Mouse (Mus musculus) thymus, adult 2 months (tissue): ENCODE data around the gene Chd9. TPM values are rescaled to one million over a fixed set of nuclear protein-coding genes. Genes with fewer than 3 reads are reported as not detected.
A peak's percentile ranks its signal among the peaks of the same experiment; 100 is the strongest.
"Not testable (repeated sequence)": the region's sequence is repeated elsewhere in the genome, so short reads cannot be mapped to it uniquely, and the experiment has no call there.

Experiments
- DNase-seq: peaks from one replicate; pipeline ENCODE4 v3.0.0; 2021
- H3K27ac ChIP-seq: fragments of 200-500 bp; 2 replicates; pipeline ENCODE4 v1.5.1; 2012; ENCODE audit warnings: low read length, control low read depth; ENCODE audit not compliant: control insufficient read depth, insufficient read depth
- H3K27me3 ChIP-seq: fragments of 200-500 bp; 2 replicates; pipeline ENCODE4 v1.6.1; 2012; ENCODE audit warnings: mild to moderate bottlenecking, low read length, moderate library complexity, mixed read lengths; ENCODE audit not compliant: control insufficient read depth, insufficient read depth
- H3K36me3 ChIP-seq: fragments of 200-500 bp; 2 replicates; pipeline ENCODE4 v1.6.1; 2012; ENCODE audit warnings: mild to moderate bottlenecking, low read length, moderate library complexity; ENCODE audit not compliant: control insufficient read depth, insufficient read depth
- H3K4me1 ChIP-seq: fragments of 200-500 bp; replicated peaks from 2 replicates; pipeline ENCODE4 v1.6.1; 2012; ENCODE audit warnings: low read length; ENCODE audit not compliant: control insufficient read depth, insufficient read depth
- H3K4me3 ChIP-seq: fragments of 200-500 bp; 2 replicates; pipeline ENCODE4 v1.5.1; 2012; ENCODE audit warnings: mild to moderate bottlenecking, low read length, control low read depth, moderate library complexity; ENCODE audit not compliant: control insufficient read depth, insufficient read depth
- CTCF ChIP-seq: fragments of 200-500 bp; IDR thresholded peaks from 2 replicates; pipeline ENCODE4 v1.5.1; 2012; ENCODE audit warnings: mild to moderate bottlenecking, control low read depth, low read length, moderate library complexity, borderline replicate concordance; ENCODE audit not compliant: control insufficient read depth, poor library complexity, insufficient read depth; ENCODE audit errors: extremely low read depth
- POLR2A ChIP-seq: fragments of 200-500 bp; IDR thresholded peaks from 2 replicates; pipeline ENCODE4 v1.6.1; 2012; ENCODE audit warnings: mild to moderate bottlenecking, low read length, control low read depth, moderate library complexity; ENCODE audit not compliant: control insufficient read depth, poor library complexity, insufficient read depth; ENCODE audit errors: extremely low read depth
- WGBS: fragments of 180-500 bp; shearing (Covaris S2); methylation state at CpG from one replicate; pipeline ENCODE4 v1.1.7; 2018; 5-methylcytosine and 5-hydroxymethylcytosine counted together
- polyA plus RNA-seq: library from polyadenylated mRNA; depleted of rRNA; stranded (reverse); fragments of >200 nt; gene quantifications from 2 replicates; pipeline ENCODE4 v1.2.3, GENCODE M21; 2012

The Chd9 gene
- polyA plus RNA-seq, 1 experiment: 127 TPM

DNA sequence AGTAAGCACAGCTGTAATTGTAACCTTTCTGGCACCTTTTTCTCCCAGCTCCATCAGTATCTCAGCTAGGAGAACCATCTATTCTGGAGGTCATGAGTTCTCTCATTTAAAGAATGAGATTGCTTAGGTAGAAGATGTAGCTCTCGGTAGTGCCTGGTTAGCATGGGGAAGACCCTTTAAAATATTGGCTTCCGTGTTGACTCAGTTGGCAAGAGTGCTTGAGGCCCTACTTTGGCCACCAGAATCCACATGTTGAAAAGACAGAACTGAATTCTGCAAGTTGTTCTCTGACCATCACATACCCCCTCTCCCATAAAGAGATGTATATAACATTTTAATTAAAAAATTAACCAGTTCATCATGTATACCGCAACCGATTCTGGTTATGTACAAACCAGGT lies 78.8 kb downstream of the Chd9 start:
- no peak overlapping the region for H3K27ac ChIP-seq

DNA sequence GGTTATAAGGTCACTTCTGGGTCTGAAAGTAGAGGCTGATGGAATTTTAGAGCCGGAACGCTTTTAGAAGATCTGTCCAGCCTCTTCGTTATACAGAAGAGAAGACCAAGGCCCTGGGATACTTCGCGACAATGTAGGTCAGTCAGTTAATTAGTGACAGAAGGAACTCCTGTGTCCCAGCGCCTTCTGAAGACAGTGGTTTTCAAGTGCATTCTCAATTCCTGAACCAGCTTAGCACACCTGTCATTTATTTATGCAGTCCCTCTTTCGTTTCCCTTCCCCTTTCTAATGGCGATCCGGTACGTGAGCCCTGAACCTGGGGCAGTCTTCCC lies 79.3 kb downstream of the Chd9 start:
- Histone ChIP-seq H3K4me3 (peak overlapping the region; percentile 64), H3K36me3 (no peaks in the 10 kb centered on the region), H3K4me1 (no peaks in the 10 kb centered on the region), H3K27ac (no peak overlapping the region), H3K27me3 (no peaks in the 10 kb centered on the region)
- TF ChIP-seq CTCF (no peak), POLR2A (no peak)
- 31% methylated on average over 10 of the region's 10 CpGs for WGBS
- DNase-seq: no peak

More for the DNA sequence above, 78.8 kb downstream of the Chd9 start:
- no peaks in the 10 kb centered on the region for H3K36me3 ChIP-seq
- 97% methylated on average over 4 of the region's 4 CpGs for WGBS
- no peak overlapping the region for H3K4me3 ChIP-seq
- DNase-seq: no peak
- no peak for TF ChIP-seq CTCF
- TF ChIP-seq POLR2A: no peak
- no peaks in the 10 kb centered on the region for H3K4me1 ChIP-seq
- no peaks in the 10 kb centered on the region for H3K27me3 ChIP-seq

DNA sequence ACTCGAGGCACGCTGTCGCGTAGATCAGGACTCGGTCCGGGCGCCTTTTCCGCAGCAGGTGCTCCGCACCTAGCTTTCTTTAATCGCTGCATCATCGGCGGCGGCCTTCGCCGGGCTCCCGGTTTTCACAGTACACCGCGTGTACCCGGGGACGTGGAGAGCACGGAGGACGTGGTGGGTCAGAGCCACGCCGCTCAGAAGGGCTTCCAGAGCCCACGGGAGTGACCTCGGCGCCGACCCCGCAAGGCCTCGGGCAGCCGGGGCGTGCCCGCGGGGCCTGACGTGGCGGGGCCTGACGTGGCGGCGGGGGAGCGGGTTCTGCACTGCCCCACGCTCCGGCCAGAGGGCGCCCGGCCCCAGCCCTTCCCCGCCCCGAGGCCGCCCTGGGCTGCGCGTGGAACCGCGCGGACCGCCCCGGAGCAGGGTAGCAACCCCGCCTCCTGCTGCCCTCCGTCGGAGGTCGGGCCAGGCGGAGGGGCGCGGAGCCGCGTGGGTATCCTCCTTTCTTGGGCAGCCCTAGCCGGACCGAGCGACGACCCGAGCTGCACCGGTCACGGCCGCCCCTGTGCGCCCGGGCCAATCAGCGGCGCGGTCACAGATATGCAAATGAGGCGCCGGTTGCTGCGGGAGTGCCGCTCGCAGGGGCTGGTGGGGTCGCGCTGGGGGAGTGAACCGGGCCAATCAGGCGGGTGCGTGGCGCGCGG lies 79.8 kb downstream of the Chd9 start:
- TF ChIP-seq POLR2A (no peak), CTCF (peak; percentile 73)
- Histone ChIP-seq H3K27ac (no peak overlapping the region), H3K27me3 (no peaks in the 10 kb centered on the region), H3K4me3 (peak overlapping the region; percentile 64), H3K4me1 (no peaks in the 10 kb centered on the region), H3K36me3 (no peaks in the 10 kb centered on the region)
- WGBS: under 1% methylated on average over 89 of the region's 89 CpGs
- peak; percentile 93 for DNase-seq

DNA sequence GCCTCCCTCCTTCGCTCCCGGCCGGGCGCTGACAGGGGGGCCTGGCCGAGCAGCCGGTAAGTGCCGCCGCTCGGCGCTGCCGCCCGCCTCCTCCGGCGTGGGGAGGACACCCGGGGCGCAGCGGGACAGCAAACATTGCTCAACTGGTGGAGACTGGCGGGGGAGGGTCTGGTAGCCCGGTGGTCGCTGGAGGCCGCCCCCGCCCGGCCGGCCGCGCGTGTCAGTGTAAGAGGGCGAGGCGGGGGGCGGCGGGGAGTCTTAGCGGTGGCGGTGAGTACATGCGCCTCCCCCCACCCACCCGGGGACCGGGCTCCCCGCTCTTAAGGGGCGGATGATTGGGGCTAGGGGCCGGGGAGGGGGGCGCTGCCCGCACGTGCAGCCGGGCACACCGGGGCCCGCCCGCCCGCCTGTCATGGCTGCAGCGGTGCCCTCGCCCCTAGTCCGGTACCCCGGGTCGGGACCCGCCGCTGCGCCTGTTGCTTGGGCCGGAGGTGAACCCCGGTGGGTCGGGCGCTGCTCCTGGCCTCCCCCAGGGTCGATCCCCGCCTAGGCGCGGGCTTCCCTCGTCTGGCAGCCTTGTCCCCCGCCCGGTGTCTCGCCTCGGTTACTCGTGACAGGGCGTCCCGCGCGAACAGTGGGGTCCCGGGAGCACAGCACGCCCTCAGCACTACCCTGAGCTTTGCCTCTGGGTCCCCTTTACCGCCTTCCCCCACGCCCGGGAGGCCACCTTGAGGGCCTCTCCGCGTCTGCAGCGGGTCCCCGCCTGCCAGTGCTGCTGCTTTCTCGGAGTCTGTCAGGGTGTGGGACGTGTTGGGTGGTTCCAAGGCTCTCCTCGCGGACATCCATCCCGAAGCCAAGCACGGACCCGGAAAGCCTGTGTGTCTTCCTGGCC lies 80.7 kb downstream of the Chd9 start:
- Histone ChIP-seq H3K4me3 (peak overlapping the region; percentile 64), H3K27me3 (no peaks in the 10 kb centered on the region), H3K27ac (no peak overlapping the region), H3K36me3 (no peaks in the 10 kb centered on the region), H3K4me1 (no peaks in the 10 kb centered on the region)
- WGBS: under 1% methylated on average over 82 of the region's 89 CpGs
- peak; percentile 67; the same call in 1 of the 2 replicates for TF ChIP-seq POLR2A
- no peak for TF ChIP-seq CTCF
- DNase-seq: peak; percentile 60

DNA sequence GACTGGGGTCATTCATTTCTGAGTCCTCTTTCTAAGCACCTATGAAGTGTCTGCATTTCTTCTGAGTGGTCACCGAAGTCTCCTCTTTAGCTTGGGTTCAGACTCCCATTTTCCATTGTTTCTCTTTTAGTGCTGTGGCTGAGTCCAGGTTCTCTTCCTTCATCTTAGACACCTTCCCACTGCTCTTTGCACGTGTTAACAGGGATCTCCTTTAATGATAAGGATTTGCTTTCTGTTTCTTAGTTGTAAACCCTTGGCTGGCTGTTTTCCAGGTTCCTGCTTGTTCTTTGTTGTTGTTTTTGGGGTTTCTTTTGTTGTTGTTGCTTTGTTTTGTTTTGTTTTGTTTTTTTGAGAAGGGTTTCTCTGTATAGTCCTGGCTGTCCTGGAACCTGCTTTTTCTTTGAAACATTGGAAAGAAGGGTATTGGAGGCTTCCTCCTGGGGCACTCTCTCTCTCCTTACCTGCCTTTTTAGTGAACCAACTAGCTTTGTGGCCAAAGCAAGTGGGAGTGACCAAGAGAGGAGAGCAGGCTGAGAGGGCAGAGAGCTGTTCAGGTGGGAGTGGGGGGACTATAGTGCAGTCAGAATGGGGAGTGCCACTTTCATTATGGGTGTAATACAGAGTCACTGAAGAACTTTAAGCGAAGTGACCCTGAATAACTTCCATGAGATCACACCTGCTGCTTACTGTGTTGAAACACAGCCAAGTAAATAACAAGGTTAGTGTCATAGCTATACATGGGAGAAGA lies 95.2 kb downstream of the Chd9 start:
- no peak for DNase-seq
- no peak for TF ChIP-seq CTCF
- TF ChIP-seq POLR2A: no peak
- Histone ChIP-seq H3K27ac (no peak overlapping the region), H3K4me3 (no peak overlapping the region), H3K4me1 (no peaks in the 10 kb centered on the region), H3K27me3 (no peaks in the 10 kb centered on the region), H3K36me3 (no peaks in the 10 kb centered on the region)
- 80% methylated on average over 3 of the region's 3 CpGs for WGBS

DNA sequence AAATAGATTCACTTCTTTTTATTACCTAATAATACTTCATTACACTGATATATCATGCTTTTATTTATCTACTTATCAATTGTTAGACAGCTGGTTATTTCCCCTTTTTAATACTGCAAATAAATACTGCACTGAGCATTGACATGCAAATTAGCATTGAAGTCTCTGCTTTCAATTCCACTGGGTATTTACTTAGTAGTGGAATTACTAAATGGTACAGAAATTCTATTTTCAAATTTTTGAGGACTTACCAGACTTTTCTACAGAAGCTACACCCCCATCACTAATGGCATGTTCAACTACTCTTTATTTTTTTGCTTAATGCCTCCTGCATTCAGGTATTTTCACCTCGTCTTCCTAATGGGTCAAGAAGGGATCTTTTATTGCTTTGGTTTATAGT lies 100.3 kb downstream of the Chd9 start:
- WGBS: 91% methylated on average over 1 of the region's 1 CpGs
- Histone ChIP-seq H3K27ac (no peak overlapping the region), H3K4me1 (peaks cover 10% of the 10 kb centered on the region), H3K27me3 (no peaks in the 10 kb centered on the region), H3K4me3 (no peak overlapping the region), H3K36me3 (no peaks in the 10 kb centered on the region; the same call in 1 of the 2 replicates)
- no peak for TF ChIP-seq POLR2A
- DNase-seq: no peak

DNA sequence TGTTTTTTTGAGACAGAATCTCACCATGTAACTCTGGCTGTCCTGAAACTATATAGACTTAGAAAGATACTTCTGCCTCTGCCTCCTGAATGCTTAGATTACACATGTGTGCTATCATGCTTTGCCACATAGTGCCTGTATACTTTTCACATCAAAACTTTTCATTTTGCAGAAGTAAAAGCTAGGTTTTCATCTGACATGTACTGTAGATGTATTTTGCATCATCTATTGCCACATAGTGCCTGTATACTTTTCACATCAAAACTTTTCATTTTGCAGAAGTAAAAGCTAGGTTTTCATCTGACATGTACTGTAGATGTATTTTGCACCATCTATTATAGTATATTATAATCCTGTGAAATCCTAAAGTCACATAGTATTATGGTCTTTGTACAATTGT lies 102.0 kb downstream of the Chd9 start:
- H3K27me3 ChIP-seq, DNase-seq: not testable (repeated sequence)

More for the DNA sequence above, 102.0 kb downstream of the Chd9 start:
- not testable (repeated sequence) for H3K27ac ChIP-seq, H3K4me3 ChIP-seq, H3K36me3 ChIP-seq, H3K4me1 ChIP-seq
